Mouse (Mus musculus): Measurements from ENCODE around the gene Arhgap32.
A peak's percentile ranks its signal among the peaks of the same experiment; 100 is the strongest.

Gene Arhgap32

DNA sequence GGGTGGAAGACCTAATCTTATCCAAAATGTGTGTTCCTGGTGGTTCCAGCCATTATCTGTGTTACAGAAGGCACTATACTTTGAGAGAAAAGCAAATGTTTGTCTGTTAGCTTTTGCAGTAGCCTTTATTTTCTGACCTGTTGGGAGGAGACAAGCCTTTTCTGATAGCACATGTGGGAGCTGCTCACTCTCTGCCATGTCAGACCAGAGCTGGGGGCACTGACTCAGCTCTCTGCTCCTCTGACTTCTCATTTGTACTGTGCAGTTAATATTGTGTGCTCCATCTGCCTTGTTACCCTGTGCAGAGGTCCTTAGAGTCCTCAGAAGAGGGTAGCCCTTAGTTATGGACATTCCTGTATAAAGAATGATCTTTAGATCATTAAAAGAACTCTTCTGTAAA lies 2.5 kb downstream of the Arhgap32 start:
- TF ChIP-seq GATA4 (IDR thresholded peaks at IDR 0.05; ENCODE audit: insufficient replicate concordance, low read length) = no peak

DNA sequence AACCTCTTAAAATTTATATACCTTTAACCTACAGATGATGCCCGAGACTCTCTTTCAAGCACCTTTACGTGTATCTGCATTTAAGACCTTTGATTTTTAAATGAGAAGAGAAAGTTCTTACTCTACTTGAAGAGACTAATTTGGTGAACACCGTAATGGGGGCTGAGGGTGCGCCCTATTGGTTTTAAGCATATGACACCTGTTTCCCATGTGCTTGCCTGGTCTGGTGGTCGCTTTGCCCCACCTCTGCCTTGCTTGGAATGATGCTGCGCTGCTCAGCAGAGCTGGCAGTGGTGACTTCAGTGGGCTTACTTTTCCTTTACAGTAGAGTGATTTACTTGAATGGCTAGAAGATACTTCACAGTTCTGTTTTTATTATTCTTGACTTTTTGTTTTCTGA lies 3.6 kb downstream of the Arhgap32 start:
- no peak for TF ChIP-seq GATA4 (IDR thresholded peaks at IDR 0.05; ENCODE audit: insufficient replicate concordance, low read length)

DNA sequence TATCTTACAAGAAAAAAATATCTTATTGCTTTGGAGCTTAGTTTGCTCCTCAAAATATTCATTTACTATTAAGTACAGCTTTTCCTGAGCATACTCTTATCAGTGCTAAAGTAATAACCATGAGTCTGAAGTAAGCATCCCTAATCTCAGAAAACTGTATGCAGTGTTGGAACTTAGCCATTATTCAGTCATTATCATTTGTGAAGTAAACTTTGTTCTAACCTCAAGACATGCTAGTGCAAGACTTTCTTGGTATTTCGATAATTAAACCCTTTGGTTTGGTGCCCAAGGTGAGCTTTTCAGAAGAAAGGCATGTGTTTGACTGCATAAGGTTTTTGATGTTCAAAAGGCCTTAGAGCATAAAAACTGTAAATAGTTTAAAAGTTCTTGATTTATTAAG lies 4.2 kb downstream of the Arhgap32 start:
- TF ChIP-seq GATA4 (IDR thresholded peaks at IDR 0.05; ENCODE audit: insufficient replicate concordance, low read length) = no peak

DNA sequence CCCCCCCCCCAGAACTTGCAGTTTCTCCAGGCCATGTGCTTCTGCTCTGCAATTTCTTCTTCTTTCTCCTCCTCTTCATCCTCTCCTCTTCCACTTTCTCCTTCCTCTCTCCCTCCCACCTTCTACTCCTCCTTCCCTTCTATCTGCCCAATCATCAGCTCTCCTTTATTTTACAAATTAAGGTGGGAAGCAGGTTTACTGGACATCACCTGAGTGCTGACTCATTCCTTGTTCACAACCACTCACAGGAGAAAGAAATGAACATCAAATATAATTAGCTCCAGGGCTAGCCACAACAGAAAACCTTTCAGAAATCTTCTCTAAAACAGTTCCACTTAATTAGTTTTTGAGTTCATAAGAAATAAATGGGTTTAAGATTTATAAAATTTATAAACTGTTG lies 20.3 kb downstream of the Arhgap32 start:
- no peak for TF ChIP-seq GATA4 (IDR thresholded peaks at IDR 0.05; ENCODE audit: insufficient replicate concordance, low read length)

DNA sequence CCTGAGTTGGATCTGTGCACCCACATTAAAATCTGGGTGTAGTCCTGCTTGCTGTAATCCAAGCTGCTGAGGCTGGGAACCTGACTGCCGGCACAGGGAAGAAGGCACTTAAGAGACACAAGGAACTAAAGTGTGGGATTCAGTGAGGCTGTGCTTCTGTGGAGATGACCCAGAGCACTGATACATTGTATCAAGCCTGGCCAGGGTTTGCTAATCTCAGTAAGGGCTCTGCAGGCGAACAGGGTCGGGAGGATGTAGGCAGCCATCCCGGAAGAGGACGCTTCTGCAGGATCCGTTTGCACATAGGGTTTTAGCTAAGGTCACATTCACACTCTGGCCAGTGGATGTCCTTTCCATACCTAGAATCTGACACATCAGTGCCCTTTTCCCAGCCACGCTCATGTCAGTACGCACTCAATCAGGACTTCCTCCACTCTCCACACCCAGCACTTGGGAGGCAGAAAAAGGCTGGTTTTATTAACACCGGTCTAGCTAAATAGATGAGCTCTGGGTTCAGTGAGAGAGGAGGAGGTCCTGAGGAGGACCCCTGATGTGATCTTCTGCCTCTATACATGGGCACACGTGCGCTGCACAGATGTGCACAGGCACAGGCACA lies 20.9 kb downstream of the Arhgap32 start:
- TF ChIP-seq GATA4 (IDR thresholded peaks at IDR 0.05; ENCODE audit: insufficient replicate concordance, low read length) = peak; percentile 65; the same call in 1 of the 2 replicates

DNA sequence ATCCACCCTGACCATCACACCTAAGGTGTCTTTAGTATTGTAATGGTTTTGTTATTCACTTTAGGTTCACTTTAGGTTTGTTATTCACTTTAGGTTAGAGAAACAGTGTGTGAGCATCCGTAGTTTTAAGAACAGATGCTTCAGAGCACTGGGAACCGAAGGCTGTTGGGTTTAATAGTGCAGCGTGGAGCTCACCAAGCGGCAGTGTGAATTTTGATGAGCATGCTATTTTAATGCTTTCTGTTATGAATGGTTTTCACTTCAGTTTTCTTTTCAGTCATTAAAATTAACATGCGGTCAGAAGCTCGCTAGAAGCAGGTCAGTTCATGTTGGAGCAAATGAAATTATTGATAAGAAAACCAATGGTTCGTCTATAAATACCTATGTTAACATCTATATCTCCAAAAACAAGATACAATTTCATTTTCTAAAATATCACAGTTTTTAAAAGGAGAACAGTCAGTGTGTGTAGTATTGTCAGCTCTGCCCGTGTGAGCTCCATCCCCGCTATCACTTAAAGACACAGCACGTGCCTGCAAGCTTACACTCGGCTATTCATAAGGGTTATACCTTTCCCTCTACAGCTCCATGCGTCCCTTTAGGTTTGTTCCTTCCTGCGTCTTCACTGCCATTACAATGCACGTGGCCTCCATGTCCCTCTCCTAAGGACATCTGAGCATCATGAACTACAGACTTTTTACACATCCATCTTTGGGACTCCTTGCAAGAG lies 21.9 kb downstream of the Arhgap32 start:
- TF ChIP-seq GATA4 (IDR thresholded peaks at IDR 0.05; ENCODE audit: insufficient replicate concordance, low read length) = no peak

DNA sequence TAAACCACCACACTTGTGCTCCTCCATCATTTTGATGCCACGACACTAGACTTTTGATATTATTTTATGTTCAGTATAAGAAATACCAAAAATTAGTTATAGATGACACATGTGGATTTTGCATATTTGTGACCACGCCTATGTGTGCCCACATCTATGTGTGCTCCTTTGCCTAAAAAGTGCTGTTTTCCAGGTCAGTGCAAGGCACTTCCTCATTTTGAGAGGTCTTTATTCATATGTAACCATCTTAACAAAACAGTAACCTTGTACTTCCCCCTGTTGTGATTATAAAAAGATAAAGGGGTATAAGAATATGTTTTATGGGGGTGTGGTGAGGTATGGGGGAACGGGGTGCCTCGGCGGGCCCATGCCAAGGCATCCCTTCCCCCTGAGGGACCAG lies 22.7 kb downstream of the Arhgap32 start:
- TF ChIP-seq GATA4 (IDR thresholded peaks at IDR 0.05; ENCODE audit: insufficient replicate concordance, low read length) = no peak

DNA sequence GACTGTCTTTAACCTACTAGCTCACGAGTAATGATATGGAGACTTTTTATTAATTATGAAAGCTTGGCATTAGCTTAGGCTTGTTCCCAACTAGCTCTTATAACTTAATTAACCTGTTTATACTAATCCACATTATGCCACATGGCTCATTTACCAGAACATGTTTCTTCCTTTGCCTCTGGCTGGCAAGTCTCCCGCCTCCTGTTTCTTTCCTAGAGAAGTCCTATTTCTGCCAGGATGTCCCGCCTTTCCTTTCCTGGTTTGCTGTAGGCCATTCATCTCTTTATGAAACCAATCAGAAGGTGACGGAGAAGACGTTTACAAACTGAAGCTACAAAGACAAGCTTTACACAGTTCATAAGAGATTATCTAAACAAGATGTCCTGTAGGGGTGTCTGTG lies 23.7 kb downstream of the Arhgap32 start:
- no peak for TF ChIP-seq GATA4 (IDR thresholded peaks at IDR 0.05; ENCODE audit: insufficient replicate concordance, low read length)

DNA sequence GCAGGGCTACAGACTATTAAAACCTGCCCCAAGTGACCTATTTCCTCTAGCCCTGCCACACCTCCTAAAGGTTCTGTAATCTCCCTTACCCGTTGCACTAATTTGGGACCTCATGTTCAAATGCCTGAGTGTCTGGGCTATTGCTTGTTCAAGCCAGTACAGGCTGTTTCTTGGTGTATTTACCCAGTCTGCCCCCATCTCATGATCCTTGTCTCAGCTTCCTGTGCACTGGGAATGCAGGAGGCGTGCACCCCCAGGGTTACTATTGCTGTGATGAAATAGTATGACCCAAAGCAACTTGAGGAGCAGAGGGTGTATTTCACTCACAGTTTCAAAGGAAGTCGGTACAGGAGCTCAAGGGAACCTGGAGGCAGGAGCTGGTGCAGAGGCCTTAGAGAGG lies 26.9 kb downstream of the Arhgap32 start:
- no peak for TF ChIP-seq GATA4 (IDR thresholded peaks at IDR 0.05; ENCODE audit: insufficient replicate concordance, low read length)

DNA sequence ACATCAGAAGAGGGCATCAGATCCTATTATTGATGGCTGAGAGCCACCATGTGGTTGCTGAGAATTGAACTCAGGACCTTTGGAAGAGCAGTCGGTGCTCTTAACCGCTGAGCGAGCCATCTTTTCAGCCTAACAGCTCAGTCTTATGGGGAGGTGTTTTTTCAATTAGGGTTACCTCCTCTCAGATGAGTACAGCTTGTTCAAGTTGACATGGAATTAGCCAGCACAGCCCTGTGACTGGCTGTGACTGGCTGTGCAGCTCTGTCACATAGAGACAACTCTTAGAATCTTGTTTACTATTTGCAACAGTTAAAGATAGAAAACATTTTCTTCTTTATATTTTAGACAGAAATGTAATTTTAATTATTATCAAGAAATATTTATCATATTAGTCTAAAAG lies 27.5 kb downstream of the Arhgap32 start:
- no peak for TF ChIP-seq GATA4 (IDR thresholded peaks at IDR 0.05; ENCODE audit: insufficient replicate concordance, low read length)

DNA sequence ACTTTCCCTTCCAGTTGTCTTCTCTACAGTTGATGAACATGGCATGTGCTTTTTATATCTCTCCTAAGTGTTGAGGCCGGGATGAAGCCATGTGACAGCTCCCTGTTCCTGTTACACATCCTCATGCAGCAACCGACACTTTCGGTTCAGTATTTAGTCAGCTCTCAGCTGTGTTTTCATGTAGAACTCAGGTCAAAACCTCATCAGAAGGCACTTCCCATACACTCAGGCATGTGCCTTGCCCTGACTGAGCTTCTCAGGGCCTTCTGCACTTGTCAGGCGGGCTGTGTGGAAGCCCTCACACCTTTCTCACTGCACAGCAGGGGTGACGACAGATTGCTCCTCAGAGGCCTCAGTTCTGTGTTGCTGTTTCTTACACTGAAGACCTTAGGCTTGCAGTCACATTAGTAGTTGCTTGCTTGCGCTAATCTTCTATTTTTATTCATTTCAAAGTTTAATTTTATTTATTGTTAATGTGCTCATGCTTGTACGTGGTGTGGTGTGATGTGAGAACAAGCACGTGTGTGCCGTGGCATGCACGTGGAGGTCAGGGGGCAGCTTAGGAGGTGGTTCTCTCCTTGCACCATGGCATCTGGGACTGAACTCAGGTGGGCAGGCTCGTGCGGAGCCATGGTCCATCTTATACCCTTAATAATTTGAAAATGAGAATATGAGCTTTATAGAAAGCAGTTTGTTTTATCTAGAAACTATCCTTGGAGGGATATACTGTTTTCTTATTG lies 30.5 kb downstream of the Arhgap32 start:
- TF ChIP-seq GATA4 (IDR thresholded peaks at IDR 0.05; ENCODE audit: insufficient replicate concordance, low read length) = no peak

DNA sequence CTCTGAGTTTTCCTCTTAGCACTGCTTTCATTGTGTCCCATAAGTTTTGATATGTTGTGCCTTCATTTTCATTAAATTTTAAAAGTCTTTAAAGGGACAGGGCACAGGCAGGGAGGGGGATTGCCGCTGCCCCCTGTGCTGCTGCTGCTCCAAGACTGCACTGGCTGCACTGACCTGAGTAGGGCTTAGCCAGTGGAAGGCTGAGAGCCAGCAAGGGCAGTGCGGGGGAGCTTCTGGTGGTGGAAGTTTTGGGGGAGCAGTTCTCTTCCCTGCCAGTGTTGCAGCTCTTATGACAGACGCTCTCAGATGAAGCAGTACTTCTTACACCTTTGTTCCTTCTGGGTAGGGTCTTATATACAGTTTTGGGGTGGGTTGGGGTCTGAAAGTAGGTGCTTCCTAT lies 33.3 kb downstream of the Arhgap32 start:
- TF ChIP-seq GATA4 (IDR thresholded peaks at IDR 0.05; ENCODE audit: insufficient replicate concordance, low read length) = no peak

DNA sequence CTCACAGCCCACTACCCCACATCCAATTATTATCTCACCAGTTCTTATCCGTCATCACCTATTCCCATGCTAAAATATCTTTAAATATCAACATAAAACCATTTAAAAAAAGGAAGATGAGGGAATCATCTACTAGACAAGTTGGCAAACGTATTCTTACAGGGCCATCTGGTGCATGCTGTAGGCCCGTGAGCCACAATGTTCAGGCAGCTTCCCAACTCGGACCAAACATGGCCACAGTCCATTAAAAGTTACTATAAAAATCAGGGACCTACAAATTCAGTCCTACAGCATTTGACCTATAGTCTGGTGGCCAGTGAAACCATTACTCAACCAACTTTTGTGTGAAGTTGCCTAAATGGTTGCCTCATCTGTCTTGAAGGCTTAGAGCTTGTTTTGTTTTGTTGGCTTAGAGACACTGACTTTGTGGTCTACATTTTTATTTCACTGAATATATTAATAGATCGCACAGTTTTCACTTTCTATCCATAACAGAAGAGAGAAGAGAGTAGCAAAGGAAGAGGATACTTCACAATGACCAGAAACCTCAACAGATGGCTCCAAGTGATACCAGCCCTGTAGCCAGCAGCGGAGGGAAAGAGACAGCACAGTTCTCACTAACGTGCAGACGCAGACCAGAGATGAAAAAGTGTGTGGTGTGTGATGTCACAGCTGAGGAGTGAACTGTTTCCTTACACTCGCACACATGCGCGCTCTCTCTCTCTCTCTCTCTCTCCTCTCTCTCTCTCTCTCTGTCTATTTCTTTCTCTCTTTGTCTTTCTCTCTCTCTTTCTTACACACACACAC lies 34.1 kb downstream of the Arhgap32 start:
- no peak for TF ChIP-seq GATA4 (IDR thresholded peaks at IDR 0.05; ENCODE audit: insufficient replicate concordance, low read length)

DNA sequence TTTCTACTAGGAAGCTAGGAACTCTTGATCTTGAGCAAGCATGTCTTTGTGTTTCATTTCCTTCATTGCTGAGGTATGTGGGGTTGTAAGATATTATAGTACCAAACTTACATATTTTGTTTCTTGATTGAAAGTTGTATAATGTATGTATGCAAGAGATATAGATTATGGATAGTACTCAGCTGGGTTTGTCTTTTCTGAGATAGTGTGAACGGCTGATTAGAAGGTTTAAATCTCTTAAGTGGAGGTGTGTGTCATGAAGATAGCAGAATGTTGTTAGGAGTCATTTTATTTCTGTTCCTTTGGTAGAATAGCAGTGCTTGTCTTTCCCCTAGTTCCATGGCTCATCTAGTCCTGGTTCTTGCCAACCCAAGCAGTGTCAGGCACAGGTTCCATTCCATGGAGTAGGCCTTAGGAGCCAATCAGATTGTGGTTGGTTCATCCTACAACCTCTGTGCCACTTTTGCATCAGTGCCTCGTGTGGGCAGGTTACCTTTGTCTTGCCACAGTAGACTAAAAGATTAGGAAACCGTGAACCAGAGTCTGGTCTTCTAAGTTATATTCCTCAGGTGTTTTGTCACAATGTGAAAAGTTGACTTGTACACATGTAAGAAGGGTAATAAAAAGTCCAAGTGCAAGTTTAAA lies 38.9 kb downstream of the Arhgap32 start:
- no peak for TF ChIP-seq GATA4 (IDR thresholded peaks at IDR 0.05; ENCODE audit: insufficient replicate concordance, low read length)

DNA sequence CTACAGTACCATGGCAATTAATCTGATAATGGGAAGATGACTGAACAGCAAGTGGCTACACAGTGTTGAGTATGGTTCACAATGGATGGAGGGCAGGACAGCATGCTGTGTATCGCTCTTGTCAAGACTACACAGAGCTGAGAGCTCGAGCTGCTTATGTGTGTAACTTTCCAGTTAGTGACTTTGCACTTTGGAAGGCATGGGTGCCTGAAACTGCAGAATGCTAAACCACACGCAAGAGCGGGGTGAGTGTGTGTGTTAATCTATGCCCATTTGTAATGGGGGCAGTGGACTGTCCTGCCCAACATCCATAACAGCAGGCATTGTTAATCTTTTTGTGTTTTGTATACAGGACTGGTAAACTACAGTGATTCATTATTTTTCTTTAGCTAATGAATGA lies 40.8 kb downstream of the Arhgap32 start:
- TF ChIP-seq GATA4 (IDR thresholded peaks at IDR 0.05; ENCODE audit: insufficient replicate concordance, low read length) = no peak
